Mouse (Mus musculus) testis, postnatal 10 days (tissue): ENCODE results near the gene Pvr.

Experiments used
- DNase-seq: peaks from one replicate; pipeline ENCODE4 v3.0.0; 2021; ENCODE audit warnings: low spot score

Gene Pvr

GRCm38 (mm10) chr7:19920506-19921261 lies at the start of gene Pvr:
TSS of gene Pvr (minus strand) at chr7:19921160.
- peak; percentile 75 for DNase-seq

GRCm38 (mm10) chr7:19970196-19970595 lies 49.2 kb upstream of the Pvr start:
- no peak for DNase-seq

DNA sequence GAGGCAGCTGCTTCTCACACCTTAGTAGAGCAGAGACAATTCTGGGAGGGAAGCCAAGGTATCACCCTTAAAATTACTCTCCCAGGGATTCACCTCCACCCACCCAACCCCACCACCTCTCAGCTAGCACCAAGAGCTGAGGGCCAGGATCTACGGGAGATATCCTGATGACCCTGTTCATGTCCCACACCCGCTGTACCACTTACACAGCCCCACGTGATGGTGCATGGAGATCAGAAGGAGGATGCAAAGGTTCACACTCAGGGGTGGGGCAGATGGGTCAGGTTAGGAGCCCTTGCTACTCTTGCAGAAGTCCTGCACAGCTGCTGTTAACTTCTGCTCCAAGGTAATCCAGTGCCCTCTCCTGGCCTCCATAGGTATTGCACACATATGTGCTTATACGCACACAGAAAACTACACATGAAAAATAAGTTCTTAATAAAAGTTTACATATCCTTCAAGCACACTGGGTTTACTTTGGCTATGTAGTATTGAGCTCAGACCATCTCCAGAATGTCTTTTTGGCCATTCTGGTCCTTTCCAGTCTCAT lies 48.7 kb upstream of the Pvr start:
- DNase-seq: no peak

GRCm38 (mm10) chr7:19969106-19969505 lies 48.1 kb upstream of the Pvr start:
- DNase-seq: no peak

DNA sequence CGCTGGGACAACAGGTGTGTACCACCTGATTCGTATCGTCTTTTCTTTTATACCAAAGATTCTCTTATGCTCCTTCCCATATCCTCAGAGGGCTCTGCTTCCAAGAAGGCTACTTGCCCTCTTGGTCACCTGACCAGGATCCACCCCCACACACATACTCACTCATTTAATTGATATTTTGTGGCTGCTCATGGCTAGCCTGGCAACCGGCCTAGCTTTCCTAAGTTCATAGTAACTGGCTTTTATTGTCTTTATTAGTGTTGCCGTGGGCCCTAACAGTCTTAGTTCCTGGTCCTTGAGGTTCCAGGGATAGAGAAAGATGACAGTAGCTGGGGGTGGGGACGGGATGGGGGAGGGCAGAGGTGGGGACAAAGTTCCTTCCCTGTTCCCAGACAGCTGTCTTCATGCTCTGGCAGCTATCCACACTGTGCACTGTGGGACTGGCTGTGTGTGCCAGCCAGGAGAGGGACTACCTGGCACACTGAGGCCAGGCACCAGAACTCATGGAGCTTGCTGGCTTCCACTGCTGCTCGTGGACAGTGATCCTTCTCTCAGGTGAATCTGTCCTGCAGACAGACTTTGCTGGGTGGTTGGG lies 44.1 kb upstream of the Pvr start, which contains the start of gene Ceacam20:
TSS of gene Ceacam20 (plus strand) at position 428 of the 595 bp plus-strand sequence.
- peak; percentile 62 for DNase-seq

DNA sequence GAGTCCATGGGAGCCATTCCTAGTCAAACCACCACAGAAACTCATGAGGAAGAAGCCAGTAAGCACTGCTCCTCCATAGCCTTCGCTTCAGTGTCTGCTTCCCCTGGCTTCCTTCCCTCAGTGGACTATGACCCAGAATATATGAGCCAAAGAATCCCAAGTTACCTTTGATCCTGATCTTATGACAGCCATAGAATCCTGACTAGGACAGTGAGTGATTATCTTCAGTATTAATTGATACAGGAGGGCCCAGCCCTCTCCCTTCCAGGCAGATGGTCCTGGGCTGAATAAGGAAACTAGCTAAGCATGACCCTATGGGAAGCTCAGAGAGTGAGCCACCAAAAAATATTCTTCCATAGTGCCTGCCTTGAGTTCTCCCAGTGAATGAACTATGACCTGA lies 41.5 kb upstream of the Pvr start:
- DNase-seq: no peak

GRCm38 (mm10) chr7:19956341-19956781 lies 35.4 kb upstream of the Pvr start:
- peak; percentile 97 for DNase-seq

DNA sequence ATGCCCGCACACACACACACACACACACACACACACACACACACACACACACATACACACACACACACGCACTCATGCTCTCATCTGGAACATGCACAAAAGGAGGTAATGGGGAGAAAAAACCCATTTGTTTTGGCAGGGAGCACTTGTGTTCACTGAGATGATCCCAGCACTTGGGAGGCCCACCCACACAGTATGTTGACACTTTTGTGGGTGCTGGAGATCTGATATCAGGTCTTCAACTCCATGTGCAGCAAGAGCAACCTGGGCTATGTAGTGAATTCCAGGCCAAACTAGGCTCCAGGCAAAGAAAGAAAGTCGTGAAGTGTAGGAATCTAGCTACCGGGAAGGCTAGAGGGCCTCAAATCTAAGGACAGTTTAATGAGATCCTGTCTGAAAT lies 34.9 kb upstream of the Pvr start:
- DNase-seq: no peak

- DNase-seq: no peak
Measured at GRCm38 (mm10) chr7:19953054-19953453, 32.1 kb upstream of the Pvr start.

DNA sequence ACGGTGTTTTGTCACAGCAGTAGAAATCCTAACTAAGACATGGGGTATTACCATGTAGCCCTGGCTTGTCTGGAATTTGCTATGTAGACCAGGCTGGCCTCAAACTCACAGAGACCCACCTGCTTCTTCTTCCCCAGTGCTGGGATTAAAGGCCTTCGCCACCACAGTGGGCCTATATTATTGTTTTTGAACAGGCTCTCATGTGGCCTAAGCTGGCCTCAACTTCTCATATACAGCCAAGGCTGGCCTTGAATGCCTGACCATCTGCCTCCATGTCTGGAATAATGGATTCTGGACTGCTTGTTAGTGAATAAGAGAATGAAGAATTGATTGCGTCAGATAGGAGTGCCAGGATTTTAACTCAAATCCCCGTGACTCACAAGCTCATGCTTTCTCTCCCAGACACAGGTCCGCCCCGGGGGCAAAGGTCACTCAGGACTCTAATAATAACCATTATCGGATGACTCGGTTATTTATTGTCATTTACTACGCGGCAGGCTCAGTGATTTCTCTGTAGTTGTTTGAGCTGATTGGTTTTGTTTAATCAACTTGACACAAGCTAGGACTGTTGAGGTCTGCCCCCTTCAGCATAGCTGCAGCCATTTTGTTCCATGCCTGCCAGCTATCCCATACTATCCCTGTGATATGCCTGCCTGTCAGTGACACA lies 31.5 kb upstream of the Pvr start:
- DNase-seq: no peak

DNA sequence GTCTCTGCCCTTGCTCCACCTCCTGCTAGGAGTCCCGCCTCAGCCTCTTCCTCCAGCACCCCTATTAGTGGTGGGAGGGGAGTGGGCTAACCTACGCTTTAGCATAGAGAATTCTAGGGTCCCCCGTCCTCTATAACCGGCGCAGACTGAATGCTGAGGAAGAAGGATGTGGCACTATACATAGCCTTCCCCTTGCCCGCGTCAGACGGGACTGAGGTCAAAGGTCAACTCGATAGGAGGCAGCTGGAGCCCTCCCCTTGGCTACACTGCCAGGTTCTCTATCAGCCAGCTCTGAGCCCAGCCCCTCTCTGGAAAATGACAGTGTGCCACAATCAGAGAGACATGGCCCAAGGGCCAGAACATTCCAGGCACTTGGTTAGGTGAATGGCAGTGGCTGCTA lies 29.6 kb upstream of the Pvr start, which contains the start of gene Igsf23:
TSS of gene Igsf23 (minus strand) at position 168 of the 400 bp plus-strand sequence.
- DNase-seq: no peak

- DNase-seq: no peak
Measured at GRCm38 (mm10) chr7:19949996-19950395, 29.0 kb upstream of the Pvr start.

DNA sequence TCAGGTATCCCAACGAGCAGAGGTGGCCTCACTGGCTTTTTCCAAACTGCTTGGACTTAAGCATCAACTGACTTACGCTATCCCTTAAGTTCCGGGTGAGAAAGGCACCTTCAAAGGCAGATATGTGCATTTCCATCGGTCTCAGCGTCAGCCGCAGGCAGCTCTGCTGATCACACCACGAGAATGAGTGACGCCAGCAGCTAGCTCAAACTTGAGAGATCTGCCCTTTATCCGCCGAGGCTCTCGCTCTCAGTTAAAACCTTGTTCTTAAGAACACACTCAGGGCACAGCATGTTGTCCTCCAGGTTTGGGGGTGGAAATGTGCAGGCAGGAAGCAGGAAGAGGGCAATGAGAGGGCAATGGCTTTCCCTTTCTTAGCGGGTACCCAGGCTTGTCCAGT lies 28.0 kb upstream of the Pvr start:
- no peak for DNase-seq

DNA sequence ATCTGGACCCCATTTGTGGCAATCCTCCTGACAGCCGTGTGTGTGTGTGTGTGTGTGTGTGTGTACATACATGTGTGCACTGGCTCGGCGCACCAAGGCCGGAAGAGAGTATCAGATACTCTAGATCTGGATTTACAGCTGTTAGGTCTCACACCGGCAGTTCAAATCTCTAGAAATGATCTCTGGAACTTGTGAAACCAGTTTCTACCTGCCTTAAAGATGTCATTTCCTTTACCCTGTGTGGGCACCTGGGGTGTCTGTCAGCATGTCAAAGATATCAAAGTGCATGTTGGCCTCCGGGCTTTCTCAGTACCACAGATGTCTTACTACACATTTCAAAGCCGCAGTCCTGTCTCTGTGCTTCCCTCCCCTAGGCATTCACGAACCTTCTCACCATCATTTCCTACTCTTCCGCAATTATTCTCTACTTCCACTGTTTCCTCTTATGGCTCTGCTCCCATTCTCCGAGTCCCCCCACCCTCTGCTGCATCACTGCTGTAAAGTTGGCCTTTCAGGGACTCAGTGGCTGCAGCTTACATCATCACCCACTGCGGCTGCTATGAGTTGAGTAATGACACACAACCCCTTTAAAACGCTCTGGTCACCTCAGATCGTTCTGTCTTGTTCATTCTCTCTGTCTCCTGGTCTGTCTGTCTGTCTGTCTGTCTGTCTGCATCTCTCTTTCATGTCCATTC lies 25.0 kb upstream of the Pvr start:
- no peak for DNase-seq

GRCm38 (mm10) chr7:19945201-19945600 lies 24.2 kb upstream of the Pvr start:
- DNase-seq: no peak

DNA sequence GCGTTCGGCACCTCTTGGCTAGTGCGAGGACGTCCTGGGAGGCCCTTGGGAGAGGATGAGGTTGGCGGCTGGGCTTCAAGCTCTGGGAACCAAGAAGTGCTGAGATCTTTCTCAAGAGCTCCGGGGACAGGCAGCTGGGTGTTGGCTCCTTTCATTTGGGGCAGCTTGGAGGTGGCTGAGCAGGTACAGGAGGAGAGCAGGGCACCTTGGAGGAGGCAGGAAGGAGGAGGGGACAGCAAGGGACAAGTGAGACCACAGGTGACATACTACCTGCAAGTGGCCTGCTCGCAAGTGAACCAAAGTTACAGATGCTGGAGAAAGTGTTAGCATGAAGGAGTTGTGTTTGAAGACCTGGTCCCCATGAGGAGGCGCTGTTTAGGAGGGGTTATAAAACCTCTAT lies 23.7 kb upstream of the Pvr start:
- no peak for DNase-seq

- no peak for DNase-seq
Measured at GRCm38 (mm10) chr7:19940256-19940655, 19.3 kb upstream of the Pvr start.

DNA sequence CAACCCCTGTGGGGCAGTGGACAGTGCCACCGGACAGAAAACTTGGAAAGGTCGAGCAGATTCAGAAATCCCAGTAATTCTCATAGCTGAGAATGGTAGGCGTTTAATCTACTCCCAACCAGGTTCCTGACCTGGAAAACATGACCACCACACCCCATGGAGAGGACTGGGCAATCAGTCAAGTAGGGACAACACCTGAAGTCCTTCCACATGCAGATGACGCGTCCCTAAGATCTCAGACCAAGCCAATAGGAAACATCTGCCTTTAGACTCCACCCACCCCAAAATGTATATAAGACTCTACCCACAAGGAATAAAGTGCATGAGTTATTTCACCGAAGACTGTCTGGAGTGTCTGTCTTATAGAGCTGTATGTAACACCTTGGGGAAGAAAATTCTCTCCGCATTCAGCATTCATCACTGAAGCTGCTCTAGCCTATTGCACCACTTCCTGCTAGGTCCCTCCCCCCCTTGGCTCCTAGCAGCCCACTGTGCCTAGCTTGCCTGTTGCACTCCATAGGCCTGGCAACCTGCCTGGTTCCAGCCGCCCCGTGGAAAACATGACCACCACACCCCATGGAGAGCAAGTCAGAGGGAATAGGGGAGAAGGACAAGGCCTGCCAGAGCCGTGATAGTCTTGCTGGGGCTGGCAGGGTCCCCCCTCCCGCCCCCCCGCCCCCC lies 18.7 kb upstream of the Pvr start:
- peak; percentile 88 for DNase-seq

DNA sequence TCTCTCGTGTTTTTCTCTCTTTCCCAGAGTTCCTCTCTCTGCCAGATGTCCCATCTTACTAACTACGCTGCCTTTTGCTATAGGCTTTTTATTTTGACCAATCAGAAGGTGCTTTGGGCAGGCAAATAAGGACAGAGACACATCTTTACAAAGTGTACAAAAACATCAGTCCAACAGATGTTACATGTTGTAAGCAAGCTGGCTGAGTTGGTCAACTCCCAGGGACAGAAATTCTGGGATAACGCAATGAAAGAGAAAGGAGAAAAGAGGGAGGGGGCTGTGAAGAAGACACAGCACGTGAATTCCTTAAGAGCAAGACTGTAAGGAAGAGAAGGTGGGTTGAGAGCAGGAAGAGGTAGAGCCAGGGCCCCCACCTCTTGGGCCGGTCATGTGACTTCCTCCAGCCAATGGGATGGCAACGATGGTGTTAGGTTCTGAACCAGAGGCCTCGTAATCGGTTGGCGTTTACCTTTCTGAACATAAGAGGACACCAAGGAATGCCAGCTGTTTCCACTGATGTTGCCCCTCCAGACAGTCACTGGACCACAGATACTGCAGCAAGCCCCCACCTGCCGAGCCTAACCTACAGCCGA lies 16.4 kb upstream of the Pvr start:
- DNase-seq: no peak

DNA sequence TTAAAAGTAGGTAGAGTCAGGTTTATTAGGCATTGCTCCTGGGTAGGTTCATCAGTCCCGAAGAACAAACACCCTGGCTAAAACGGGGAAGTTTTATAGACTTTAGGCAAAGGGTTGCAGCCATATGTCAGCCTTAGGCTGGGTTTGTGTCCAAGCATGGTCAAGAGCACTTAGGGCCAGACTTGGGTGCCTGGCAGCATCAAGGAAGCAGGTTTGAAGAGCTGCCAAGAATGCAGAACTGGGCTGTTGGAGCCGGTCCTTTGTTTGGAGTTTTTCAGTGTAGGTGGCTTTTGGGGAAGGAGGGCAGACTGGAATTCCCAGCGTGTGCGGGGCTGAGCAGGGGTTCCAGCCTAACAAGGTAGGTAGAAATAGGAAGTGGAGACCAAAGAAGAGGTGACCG lies 15.0 kb upstream of the Pvr start:
- DNase-seq: no peak

DNA sequence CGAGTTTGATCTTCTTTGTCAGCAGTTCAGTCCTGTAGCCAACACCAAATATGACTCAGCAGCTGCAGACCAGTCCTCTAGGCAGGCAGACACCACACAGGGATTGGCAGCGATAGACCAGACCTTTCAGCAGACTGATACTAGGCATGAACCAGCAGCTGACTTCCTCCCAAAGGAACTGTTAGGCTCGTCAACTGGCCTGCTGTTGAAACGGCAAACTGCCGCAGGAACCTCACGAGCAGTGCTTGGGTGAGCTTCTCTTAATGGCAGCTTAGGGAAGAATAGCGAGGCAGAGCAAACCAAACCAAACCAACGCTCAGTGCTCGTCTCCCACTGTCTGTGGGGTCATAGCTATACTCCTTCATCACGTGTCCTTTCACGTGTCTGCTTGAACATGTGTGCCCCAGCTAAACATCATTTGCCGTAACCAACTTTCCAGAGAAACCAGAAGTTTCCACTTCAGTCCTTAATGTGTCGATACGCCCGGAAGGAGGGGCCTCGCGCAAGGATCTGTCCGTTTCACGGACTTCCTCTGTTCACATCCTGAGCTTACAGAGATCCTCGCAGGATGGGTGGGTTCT lies 14.3 kb upstream of the Pvr start:
- no peak for DNase-seq
